Mouse (Mus musculus): ENCODE measurements around the gene Ankrd44.

The Ankrd44 gene

GRCm38 (mm10) chr1:54809098-54809490, 117.1 kb downstream of the Ankrd44 start:
- no peak for DNase-seq (ENCODE audit: low spot score)

GRCm38 (mm10) chr1:54808401-54809097, 117.6 kb downstream of the Ankrd44 start:
- DNase-seq (ENCODE audit: low spot score), result no peak

- DNase-seq (ENCODE audit: low spot score), result no peak
Measured at GRCm38 (mm10) chr1:54807832-54808231, 118.4 kb downstream of the Ankrd44 start.

GRCm38 (mm10) chr1:54806116-54806850, 119.9 kb downstream of the Ankrd44 start:
- DNase-seq (ENCODE audit: low spot score), result no peak

GRCm38 (mm10) chr1:54804406-54804805, 121.8 kb downstream of the Ankrd44 start:
- no peak for DNase-seq (ENCODE audit: low spot score)

- DNase-seq (ENCODE audit: low spot score), result no peak
Measured at GRCm38 (mm10) chr1:54802703-54803102, 123.5 kb downstream of the Ankrd44 start.

GRCm38 (mm10) chr1:54801256-54801655, 124.9 kb downstream of the Ankrd44 start:
- DNase-seq (ENCODE audit: low spot score), result no peak

GRCm38 (mm10) chr1:54799421-54799820, 126.8 kb downstream of the Ankrd44 start:
- DNase-seq (ENCODE audit: low spot score), result no peak

GRCm38 (mm10) chr1:54798415-54798814, 127.8 kb downstream of the Ankrd44 start:
- DNase-seq (ENCODE audit: low spot score), result no peak

GRCm38 (mm10) chr1:54794709-54795108, 131.5 kb downstream of the Ankrd44 start:
- no peak for DNase-seq (ENCODE audit: low spot score)

- DNase-seq (ENCODE audit: low spot score), result no peak
Measured at GRCm38 (mm10) chr1:54791406-54791805, 134.8 kb downstream of the Ankrd44 start.

- DNase-seq (ENCODE audit: low spot score), result no peak
Measured at GRCm38 (mm10) chr1:54789327-54789960, 136.7 kb downstream of the Ankrd44 start.

- DNase-seq (ENCODE audit: low spot score), result no peak
Measured at GRCm38 (mm10) chr1:54788337-54788736, 137.8 kb downstream of the Ankrd44 start.

- no peak for DNase-seq (ENCODE audit: low spot score)
Measured at GRCm38 (mm10) chr1:54778151-54778550, 148.0 kb downstream of the Ankrd44 start.

GRCm38 (mm10) chr1:54777104-54777503, 149.1 kb downstream of the Ankrd44 start:
- no peak for DNase-seq (ENCODE audit: low spot score)

- DNase-seq (ENCODE audit: low spot score), result no peak
Measured at GRCm38 (mm10) chr1:54776116-54776515, 150.1 kb downstream of the Ankrd44 start.

- no peak for DNase-seq (ENCODE audit: low spot score)
Measured at GRCm38 (mm10) chr1:54772843-54773242, 153.3 kb downstream of the Ankrd44 start.

GRCm38 (mm10) chr1:54771471-54771870, 154.7 kb downstream of the Ankrd44 start:
- no peak for DNase-seq (ENCODE audit: low spot score)

- no peak for DNase-seq (ENCODE audit: low spot score)
Measured at GRCm38 (mm10) chr1:54767221-54767620, 159.0 kb downstream of the Ankrd44 start.

- no peak for DNase-seq (ENCODE audit: low spot score)
Measured at GRCm38 (mm10) chr1:54765632-54766238, 160.5 kb downstream of the Ankrd44 start.

- no peak for DNase-seq (ENCODE audit: low spot score)
Measured at GRCm38 (mm10) chr1:54762216-54762807, 163.9 kb downstream of the Ankrd44 start.

- DNase-seq (ENCODE audit: low spot score), result no peak
Measured at GRCm38 (mm10) chr1:54759841-54760240, 166.3 kb downstream of the Ankrd44 start.

Measured in spleen, adult 12 weeks (tissue).